Mouse (Mus musculus) heart, embryonic 11.5 days (tissue): ENCODE results near the gene Ankdd1b. TPM values are rescaled to one million over a fixed set of nuclear protein-coding genes. Genes with fewer than 3 reads are reported as not detected.

Experiments used
- ATAC-seq: fragments of 200-750 bp; cut with Nextera tagmentation; replicated peaks from 2 replicates; pipeline ENCODE4 v1.8.0; 2017; ENCODE audit warnings: moderate library complexity; ENCODE audit not compliant: insufficient number of reproducible peaks, low FRiP score, low TSS enrichment
- H3K27ac ChIP-seq: fragments of 300-500 bp; sonication (generic); 2 replicates; pipeline ENCODE4 v1.5.1; 2014; ENCODE audit warnings: mild to moderate bottlenecking, low read depth, low read length
- H3K27me3 ChIP-seq: fragments of 300-500 bp; sonication (generic); 2 replicates; pipeline ENCODE4 v1.6.1; 2014; ENCODE audit warnings: mild to moderate bottlenecking, low read length, mixed read lengths; ENCODE audit not compliant: control insufficient read depth, insufficient read depth
- H3K36me3 ChIP-seq: fragments of 300-500 bp; sonication (generic); 2 replicates; pipeline ENCODE4 v1.6.1; 2014; ENCODE audit warnings: mild to moderate bottlenecking, low read length, moderate library complexity, mixed read lengths; ENCODE audit not compliant: control insufficient read depth, insufficient read depth
- H3K4me1 ChIP-seq: fragments of 300-500 bp; sonication (generic); 2 replicates; pipeline ENCODE4 v1.6.1; 2014; ENCODE audit warnings: low read length; ENCODE audit not compliant: control insufficient read depth, insufficient read depth
- H3K4me2 ChIP-seq: fragments of 300-500 bp; sonication (generic); 2 replicates; pipeline ENCODE4 v1.6.1; 2014; ENCODE audit warnings: mild to moderate bottlenecking, moderate library complexity
- H3K4me3 ChIP-seq: fragments of 300-500 bp; sonication (generic); 2 replicates; pipeline ENCODE4 v1.5.1; 2014; ENCODE audit warnings: low read depth, low read length
- H3K9ac ChIP-seq: fragments of 300-500 bp; sonication (generic); 2 replicates; pipeline ENCODE4 v1.6.1; 2014; ENCODE audit warnings: mild to moderate bottlenecking, low read depth, low read length, moderate library complexity
- H3K9me3 ChIP-seq: fragments of 300-500 bp; sonication (generic); replicated peaks from 2 replicates; pipeline ENCODE4 v1.6.1; 2016; ENCODE audit warnings: low read length; ENCODE audit not compliant: control insufficient read depth
- WGBS: fragments of 180-500 bp; shearing (Covaris S2); extraction: QIAGEN DNeasy Blood & Tissue Kit; methylation state at CpG from one replicate; pipeline ENCODE4 v1.1.7; 2014; ENCODE audit not compliant: insufficient replicate concordance; 5-methylcytosine and 5-hydroxymethylcytosine counted together
- polyA plus RNA-seq: library from polyadenylated mRNA; unstranded; fragments of >200 nt; fragmentation: Nextera tagmentation; extraction: Ambion mirVana; gene quantifications from 2 replicates; pipeline ENCODE4 v1.2.1, GENCODE M21; 2014

Gene Ankdd1b
- polyA plus RNA-seq, 1 experiment from 2014 or later, result 0.31 TPM

GRCm38 (mm10) chr13:96450869-96451268, 20.1 kb downstream of the Ankdd1b start:
- ATAC-seq, result no peak
- H3K36me3 ChIP-seq, result no peaks in the 10 kb centered on the region
- H3K4me1 ChIP-seq, result no peaks in the 10 kb centered on the region
- H3K27ac ChIP-seq, result no peak overlapping the region
- H3K4me3 ChIP-seq, result no peak overlapping the region
- 86% methylated on average over 7 of the region's 7 CpGs for WGBS
- H3K9me3 ChIP-seq, result no peaks in the 10 kb centered on the region
- no peak overlapping the region for H3K9ac ChIP-seq
- no peak overlapping the region for H3K4me2 ChIP-seq
- no peaks in the 10 kb centered on the region for H3K27me3 ChIP-seq

- ATAC-seq, result no peak
- H3K9ac ChIP-seq, result no peak overlapping the region
- no peaks in the 10 kb centered on the region for H3K9me3 ChIP-seq
- no peaks in the 10 kb centered on the region for H3K36me3 ChIP-seq
- no peak overlapping the region for H3K4me3 ChIP-seq
- H3K4me2 ChIP-seq, result no peak overlapping the region
- WGBS, result 80% methylated on average over 11 of the region's 11 CpGs
- H3K27me3 ChIP-seq, result no peaks in the 10 kb centered on the region
- no peak overlapping the region for H3K27ac ChIP-seq
- H3K4me1 ChIP-seq, result no peaks in the 10 kb centered on the region
Observed at GRCm38 (mm10) chr13:96450205-96450856, 20.7 kb downstream of the Ankdd1b start.

- Histone ChIP-seq H3K27me3 (no peaks in the 10 kb centered on the region), H3K9me3 (no peaks in the 10 kb centered on the region), H3K4me3 (no peak overlapping the region), H3K36me3 (no peaks in the 10 kb centered on the region), H3K4me1 (peaks cover 10% of the 10 kb centered on the region), H3K9ac (no peak overlapping the region), H3K27ac (no peak overlapping the region), H3K4me2 (no peak overlapping the region)
- 73% methylated on average over 4 of the region's 4 CpGs for WGBS
- no peak for ATAC-seq
Observed at GRCm38 (mm10) chr13:96440436-96440835, 30.6 kb downstream of the Ankdd1b start.

GRCm38 (mm10) chr13:96436921-96437320, 34.1 kb downstream of the Ankdd1b start:
- Histone ChIP-seq H3K9me3 (no peaks in the 10 kb centered on the region), H3K4me2 (no peak overlapping the region), H3K36me3 (no peaks in the 10 kb centered on the region), H3K27me3 (no peaks in the 10 kb centered on the region), H3K4me1 (peaks cover 24% of the 10 kb centered on the region), H3K27ac (no peak overlapping the region), H3K9ac (no peak overlapping the region), H3K4me3 (no peak overlapping the region)
- 82% methylated on average over 1 of the region's 1 CpGs for WGBS
- no peak for ATAC-seq

- H3K4me3 ChIP-seq, result no peak overlapping the region
- H3K4me2 ChIP-seq, result peak overlapping the region; percentile 39
- no peaks in the 10 kb centered on the region for H3K9me3 ChIP-seq
- H3K9ac ChIP-seq, result no peak overlapping the region
- no peak for ATAC-seq
- H3K27ac ChIP-seq, result no peak overlapping the region
- no peaks in the 10 kb centered on the region for H3K36me3 ChIP-seq
- WGBS, result 22% methylated on average over 11 of the region's 13 CpGs
- H3K27me3 ChIP-seq, result no peaks in the 10 kb centered on the region
- H3K4me1 ChIP-seq, result peaks cover 24% of the 10 kb centered on the region
Observed at GRCm38 (mm10) chr13:96435793-96436192, 35.2 kb downstream of the Ankdd1b start.

GRCm38 (mm10) chr13:96434899-96435331, 36.1 kb downstream of the Ankdd1b start:
- peak overlapping the region; percentile 39 for H3K4me2 ChIP-seq
- H3K9ac ChIP-seq, result no peak overlapping the region
- no peaks in the 10 kb centered on the region for H3K36me3 ChIP-seq
- H3K27ac ChIP-seq, result peak overlapping the region; percentile 6
- 26% methylated on average over 5 of the region's 5 CpGs for WGBS
- no peaks in the 10 kb centered on the region for H3K9me3 ChIP-seq
- H3K4me3 ChIP-seq, result no peak overlapping the region
- no peaks in the 10 kb centered on the region for H3K27me3 ChIP-seq
- H3K4me1 ChIP-seq, result peaks cover 24% of the 10 kb centered on the region
- no peak for ATAC-seq

GRCm38 (mm10) chr13:96433648-96434190, 37.3 kb downstream of the Ankdd1b start:
- H3K4me2 ChIP-seq, result no peak overlapping the region
- peaks cover 24% of the 10 kb centered on the region for H3K4me1 ChIP-seq
- no peak for ATAC-seq
- no peaks in the 10 kb centered on the region for H3K9me3 ChIP-seq
- 35% methylated on average over 11 of the region's 11 CpGs for WGBS
- H3K9ac ChIP-seq, result no peak overlapping the region
- H3K4me3 ChIP-seq, result no peak overlapping the region
- no peaks in the 10 kb centered on the region for H3K27me3 ChIP-seq
- H3K36me3 ChIP-seq, result no peaks in the 10 kb centered on the region
- H3K27ac ChIP-seq, result no peak overlapping the region; the same call in 1 of the 2 replicates

- no peak overlapping the region for H3K4me3 ChIP-seq
- ATAC-seq, result no peak
- 58% methylated on average over 6 of the region's 6 CpGs for WGBS
Observed at GRCm38 (mm10) chr13:96433041-96433440, 38.0 kb downstream of the Ankdd1b start.

GRCm38 (mm10) chr13:96432376-96432811, 38.6 kb downstream of the Ankdd1b start:
- 47% methylated on average over 3 of the region's 3 CpGs for WGBS
- H3K4me1 ChIP-seq, result peaks cover 24% of the 10 kb centered on the region
- H3K9ac ChIP-seq, result no peak overlapping the region
- no peak for ATAC-seq
- no peaks in the 10 kb centered on the region for H3K9me3 ChIP-seq
- H3K36me3 ChIP-seq, result no peaks in the 10 kb centered on the region
- no peak overlapping the region for H3K27ac ChIP-seq
- H3K4me3 ChIP-seq, result no peak overlapping the region
- H3K27me3 ChIP-seq, result no peaks in the 10 kb centered on the region
- H3K4me2 ChIP-seq, result no peak overlapping the region

More at GRCm38 (mm10) chr13:96433041-96433440, 38.0 kb downstream of the Ankdd1b start:
- Histone ChIP-seq H3K4me2 (no peak overlapping the region), H3K27ac (no peak overlapping the region), H3K36me3 (no peaks in the 10 kb centered on the region), H3K9ac (no peak overlapping the region), H3K27me3 (no peaks in the 10 kb centered on the region), H3K4me1 (peaks cover 24% of the 10 kb centered on the region), H3K9me3 (no peaks in the 10 kb centered on the region)
